Mouse (Mus musculus): ENCODE results near the gene Timm23. TPM values are rescaled to one million over a fixed set of nuclear protein-coding genes. Genes with fewer than 3 reads are reported as not detected.
"Not testable (repeated sequence)": the region's sequence is repeated elsewhere in the genome, so short reads cannot be mapped to it uniquely, and the experiment has no call there.

The Timm23 gene
- polyA plus RNA-seq, 1 experiment: 13.1 TPM

- Histone ChIP-seq H3K4me1 (ENCODE audit: control insufficient read depth, insufficient read depth, low read length) (peaks cover 6% of the 10 kb centered on the region), H3K4me3 (replicated peaks; ENCODE audit: control insufficient read depth, low read depth, low read length) (no peak overlapping the region), H3K27ac (ENCODE audit: control insufficient read depth, insufficient read depth, low read depth, low read length, poor library complexity) (no peak overlapping the region; the same call in 1 of the 2 replicates)
- TF ChIP-seq POLR2A (IDR thresholded peaks at IDR 0.05; ENCODE audit: borderline replicate concordance, control insufficient read depth, low read depth, low read length) (no peak), CTCF (IDR thresholded peaks at IDR 0.05; ENCODE audit: control insufficient read depth, insufficient read depth, low read length) (no peak)
- 82% methylated on average over 18 of the region's 18 CpGs for WGBS
These were observed 49.3 kb downstream of the Timm23 start for GRCm38 (mm10) chr14:32152243-32152965.

GRCm38 (mm10) chr14:32150872-32151271, 50.8 kb downstream of the Timm23 start:
- Histone ChIP-seq H3K4me3 (replicated peaks; ENCODE audit: control insufficient read depth, low read depth, low read length) (no peak overlapping the region), H3K4me1 (ENCODE audit: control insufficient read depth, insufficient read depth, low read length) (peaks cover 6% of the 10 kb centered on the region), H3K27ac (ENCODE audit: control insufficient read depth, insufficient read depth, low read depth, low read length, poor library complexity) (no peak overlapping the region)
- 87% methylated on average over 2 of the region's 2 CpGs for WGBS
- no peak for TF ChIP-seq POLR2A (IDR thresholded peaks at IDR 0.05; ENCODE audit: borderline replicate concordance, control insufficient read depth, low read depth, low read length)
- no peak for TF ChIP-seq CTCF (IDR thresholded peaks at IDR 0.05; ENCODE audit: control insufficient read depth, insufficient read depth, low read length)

GRCm38 (mm10) chr14:32146578-32146977, 55.1 kb downstream of the Timm23 start:
- TF ChIP-seq CTCF (IDR thresholded peaks at IDR 0.05; ENCODE audit: control insufficient read depth, insufficient read depth, low read length): no peak
- TF ChIP-seq POLR2A (IDR thresholded peaks at IDR 0.05; ENCODE audit: borderline replicate concordance, control insufficient read depth, low read depth, low read length): no peak
- H3K4me1 ChIP-seq (ENCODE audit: control insufficient read depth, insufficient read depth, low read length): no peaks in the 10 kb centered on the region; the same call in 1 of the 2 replicates
- H3K27ac ChIP-seq (ENCODE audit: control insufficient read depth, insufficient read depth, low read depth, low read length, poor library complexity): peak overlapping the region; percentile 64
- 69% methylated on average over 2 of the region's 2 CpGs for WGBS
- no peak overlapping the region for H3K4me3 ChIP-seq (replicated peaks; ENCODE audit: control insufficient read depth, low read depth, low read length)

- H3K4me1 ChIP-seq (ENCODE audit: control insufficient read depth, insufficient read depth, low read length): no peaks in the 10 kb centered on the region; the same call in 1 of the 2 replicates
- WGBS: 54% methylated on average over 7 of the region's 7 CpGs
- no peak for TF ChIP-seq CTCF (IDR thresholded peaks at IDR 0.05; ENCODE audit: control insufficient read depth, insufficient read depth, low read length)
- TF ChIP-seq POLR2A (IDR thresholded peaks at IDR 0.05; ENCODE audit: borderline replicate concordance, control insufficient read depth, low read depth, low read length): no peak
- H3K27ac ChIP-seq (ENCODE audit: control insufficient read depth, insufficient read depth, low read depth, low read length, poor library complexity): peak overlapping the region; percentile 32
- H3K4me3 ChIP-seq (replicated peaks; ENCODE audit: control insufficient read depth, low read depth, low read length): peak overlapping the region; percentile 2
These were observed 55.7 kb downstream of the Timm23 start for GRCm38 (mm10) chr14:32145809-32146511.

GRCm38 (mm10) chr14:32145401-32145800, 56.3 kb downstream of the Timm23 start:
- TF ChIP-seq POLR2A (IDR thresholded peaks at IDR 0.05; ENCODE audit: borderline replicate concordance, control insufficient read depth, low read depth, low read length): no peak
- no peak for TF ChIP-seq CTCF (IDR thresholded peaks at IDR 0.05; ENCODE audit: control insufficient read depth, insufficient read depth, low read length)
- Histone ChIP-seq H3K27ac (ENCODE audit: control insufficient read depth, insufficient read depth, low read depth, low read length, poor library complexity) (peak overlapping the region; percentile 7), H3K4me3 (replicated peaks; ENCODE audit: control insufficient read depth, low read depth, low read length) (peak overlapping the region; percentile 1), H3K4me1 (ENCODE audit: control insufficient read depth, insufficient read depth, low read length) (no peaks in the 10 kb centered on the region; the same call in 1 of the 2 replicates)
- 74% methylated on average over 4 of the region's 4 CpGs for WGBS

GRCm38 (mm10) chr14:32144734-32145133, 57.0 kb downstream of the Timm23 start:
- no peak overlapping the region for H3K4me3 ChIP-seq (replicated peaks; ENCODE audit: control insufficient read depth, low read depth, low read length)
- TF ChIP-seq POLR2A (IDR thresholded peaks at IDR 0.05; ENCODE audit: borderline replicate concordance, control insufficient read depth, low read depth, low read length) (no peak), CTCF (IDR thresholded peaks at IDR 0.05; ENCODE audit: control insufficient read depth, insufficient read depth, low read length) (no peak)
- H3K4me1 ChIP-seq (ENCODE audit: control insufficient read depth, insufficient read depth, low read length): no peaks in the 10 kb centered on the region; the same call in 1 of the 2 replicates
- no peak overlapping the region for H3K27ac ChIP-seq (ENCODE audit: control insufficient read depth, insufficient read depth, low read depth, low read length, poor library complexity)

- Histone ChIP-seq H3K4me1 (ENCODE audit: control insufficient read depth, insufficient read depth, low read length) (no peaks in the 10 kb centered on the region; the same call in none of the 2 replicates), H3K27ac (ENCODE audit: control insufficient read depth, insufficient read depth, low read depth, low read length, poor library complexity) (no peak within 1 kb of the TSS), H3K4me3 (replicated peaks; ENCODE audit: control insufficient read depth, low read depth, low read length) (no peak within 1 kb of the TSS)
- 82% methylated on average over 5 of the region's 5 CpGs for WGBS
- TF ChIP-seq CTCF (IDR thresholded peaks at IDR 0.05; ENCODE audit: control insufficient read depth, insufficient read depth, low read length): no peak
- no peak for TF ChIP-seq POLR2A (IDR thresholded peaks at IDR 0.05; ENCODE audit: borderline replicate concordance, control insufficient read depth, low read depth, low read length)
These were observed 60.0 kb downstream of the Timm23 start, which contains the start of gene Msmb for GRCm38 (mm10) chr14:32141723-32142122. Gene Msmb (plus strand): TSS chr14:32142023.

- Histone ChIP-seq H3K27ac (ENCODE audit: control insufficient read depth, insufficient read depth, low read depth, low read length, poor library complexity) (no peak overlapping the region), H3K4me3 (replicated peaks; ENCODE audit: control insufficient read depth, low read depth, low read length) (no peak overlapping the region), H3K4me1 (ENCODE audit: control insufficient read depth, insufficient read depth, low read length) (no peaks in the 10 kb centered on the region; the same call in none of the 2 replicates)
- TF ChIP-seq POLR2A (IDR thresholded peaks at IDR 0.05; ENCODE audit: borderline replicate concordance, control insufficient read depth, low read depth, low read length) (no peak), CTCF (IDR thresholded peaks at IDR 0.05; ENCODE audit: control insufficient read depth, insufficient read depth, low read length) (no peak)
- WGBS: 77% methylated on average over 5 of the region's 5 CpGs
These were observed 61.2 kb downstream of the Timm23 start for GRCm38 (mm10) chr14:32140359-32140965.

GRCm38 (mm10) chr14:32136467-32136866, 65.2 kb downstream of the Timm23 start:
- not testable (repeated sequence) for H3K27ac ChIP-seq (ENCODE audit: control insufficient read depth, insufficient read depth, low read depth, low read length, poor library complexity); H3K4me1 ChIP-seq (ENCODE audit: control insufficient read depth, insufficient read depth, low read length); H3K4me3 ChIP-seq (replicated peaks; ENCODE audit: control insufficient read depth, low read depth, low read length)
- WGBS: 31% methylated on average over 3 of the region's 3 CpGs
